Mouse (Mus musculus) thymus, postnatal 0 days (tissue): ENCODE measurements at regions not wholly inside any gene's neighbourhood (a gene's known extent, or its start where the extent isn't known, plus 50 kb on each side); places are given as distances from the start of the nearest gene placed in this dataset.

Source experiments
- DNase-seq: peaks from one replicate; pipeline ENCODE4 v3.0.0-alpha.2; 2015; ENCODE audit warnings: low spot score

DNA sequence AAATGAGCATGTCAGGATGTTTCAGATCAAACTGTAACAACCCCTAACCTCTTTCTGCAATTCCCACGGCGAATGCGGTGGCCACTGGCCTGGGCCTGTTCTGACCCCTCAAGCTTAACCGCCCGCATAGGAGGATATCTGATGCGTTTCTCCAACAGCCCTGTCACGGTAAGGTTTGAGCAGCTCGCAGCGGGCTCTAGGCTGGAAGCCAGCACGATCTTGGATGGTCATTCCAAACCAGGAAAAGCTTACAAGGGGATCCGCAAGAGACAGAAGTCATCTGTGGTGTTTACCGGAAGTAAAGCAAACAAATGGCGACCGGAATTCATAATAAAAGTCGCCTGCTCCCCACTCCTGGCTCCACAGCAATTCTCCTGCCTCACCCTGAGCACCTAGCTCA is 281.7 kb downstream of the Pdcd6ip start:
- DNase-seq = no peak

DNA sequence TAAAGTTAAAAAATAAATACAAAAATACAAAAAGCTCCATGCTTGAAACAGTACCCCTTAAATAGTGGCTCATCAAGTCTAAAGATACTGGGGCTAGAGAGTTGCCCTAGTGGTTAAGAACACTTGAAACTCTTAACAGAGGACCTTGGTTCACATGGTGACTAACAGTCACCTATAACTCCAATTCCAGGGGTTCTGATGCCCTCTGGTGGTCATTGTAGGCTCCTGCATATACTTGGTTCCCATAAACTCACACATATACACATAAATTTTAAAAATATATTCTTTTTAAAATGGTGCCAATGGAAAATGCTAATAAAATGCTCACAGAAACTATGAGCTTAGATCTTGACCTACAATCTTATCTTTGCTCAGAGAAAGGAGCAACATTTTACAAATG is 286.4 kb downstream of the Pdcd6ip start:
- no peak for DNase-seq

DNA sequence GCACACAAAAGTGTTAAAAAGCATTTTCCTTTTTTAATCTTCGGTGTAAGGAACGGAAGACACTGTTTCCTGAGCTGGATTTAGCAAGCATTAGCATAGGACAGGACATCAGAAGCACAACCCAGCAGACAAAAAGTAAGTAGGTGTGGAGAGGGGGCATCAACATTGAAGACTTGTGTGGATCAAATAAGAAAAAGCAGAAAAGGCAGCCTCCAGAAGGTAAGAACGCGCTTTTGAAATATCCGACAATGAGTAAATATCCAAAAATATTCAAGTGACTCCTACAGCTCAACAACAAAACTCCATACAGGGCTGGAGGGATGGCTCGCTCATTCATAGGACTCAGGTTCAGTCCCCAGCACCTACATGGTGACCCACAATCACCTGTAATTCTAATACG is 286.9 kb downstream of the Pdcd6ip start:
- no peak for DNase-seq

DNA sequence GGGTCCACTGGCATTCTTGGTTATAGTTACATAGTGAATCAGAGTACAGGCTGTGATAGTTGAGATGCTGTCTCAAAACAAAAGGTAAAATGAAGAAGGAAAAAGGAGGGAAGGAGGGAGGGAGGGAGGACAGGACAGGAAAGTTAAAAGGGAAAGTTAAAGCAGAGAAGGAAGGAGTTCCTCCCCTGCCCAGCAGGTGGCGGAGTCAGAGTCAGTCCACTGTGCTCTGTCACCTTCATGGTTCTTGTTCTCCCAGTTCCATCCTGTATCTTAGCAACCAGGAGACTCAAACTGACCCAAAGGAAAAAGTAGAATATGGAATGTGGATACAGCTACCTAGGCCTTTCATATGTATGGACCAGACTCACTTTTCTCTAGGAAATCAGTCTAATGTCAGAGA is 288.3 kb downstream of the Pdcd6ip start:
- no peak for DNase-seq

DNA sequence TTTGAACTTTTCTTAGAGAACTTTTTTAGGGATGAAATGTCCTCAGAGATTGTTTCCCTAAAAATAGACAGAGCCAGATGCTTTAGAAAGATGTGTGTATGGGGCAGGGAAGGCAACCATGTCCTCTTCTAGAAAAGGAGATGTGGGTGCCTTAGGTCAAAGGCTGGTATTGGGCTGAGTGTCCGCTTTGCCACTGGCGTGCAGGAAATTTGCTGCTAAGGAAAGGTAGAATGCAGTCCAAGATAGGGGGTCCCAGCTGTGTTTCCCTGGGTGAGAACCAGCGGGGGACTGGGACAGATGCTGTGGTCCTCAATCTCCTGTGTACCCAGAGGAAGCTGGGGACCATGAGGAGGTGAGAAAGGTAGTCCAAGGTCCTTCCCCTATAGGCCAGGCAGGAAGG is 291.0 kb downstream of the Pdcd6ip start:
- no peak for DNase-seq

DNA sequence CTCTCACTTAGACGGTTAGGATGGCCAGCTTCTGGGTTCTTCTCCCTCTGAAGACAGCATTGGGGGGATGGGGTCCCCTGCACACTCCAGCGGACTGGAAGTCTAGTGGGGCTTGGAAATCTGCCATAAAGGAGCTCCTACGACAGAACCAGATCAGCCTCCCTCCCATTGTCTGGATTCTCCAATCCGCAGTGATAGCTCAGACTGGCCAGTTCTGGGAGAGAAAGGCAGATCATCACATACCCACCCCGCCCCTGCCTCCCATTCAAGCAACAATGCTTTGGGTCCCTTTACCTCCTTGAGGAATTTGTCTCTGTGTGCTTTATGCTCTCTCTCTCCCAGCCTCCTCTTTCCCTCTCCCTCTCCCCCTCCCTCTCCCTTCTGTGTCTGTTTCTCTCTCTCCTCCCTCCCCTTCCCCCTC is 292.5 kb downstream of the Pdcd6ip start:
- DNase-seq = no peak

DNA sequence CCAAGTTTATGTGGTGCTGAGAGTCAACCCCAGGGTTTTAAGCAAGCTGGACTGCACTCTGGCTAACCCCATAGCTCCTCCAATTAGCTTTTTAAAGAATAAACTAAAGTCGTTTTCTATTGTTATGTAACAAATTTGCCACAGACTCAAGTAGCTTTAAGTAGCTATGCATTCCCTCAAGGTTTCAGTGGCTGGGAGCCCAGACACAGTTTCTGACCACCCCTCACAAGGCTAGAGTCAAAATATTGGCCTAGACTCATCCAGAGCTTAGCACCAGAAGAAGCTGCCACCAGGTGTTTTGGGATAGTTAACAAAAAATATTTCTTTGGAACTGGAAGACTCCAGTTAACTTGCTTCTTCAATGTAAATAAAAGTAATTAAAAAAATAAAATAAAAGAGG is 293.4 kb downstream of the Pdcd6ip start:
- DNase-seq = no peak

DNA sequence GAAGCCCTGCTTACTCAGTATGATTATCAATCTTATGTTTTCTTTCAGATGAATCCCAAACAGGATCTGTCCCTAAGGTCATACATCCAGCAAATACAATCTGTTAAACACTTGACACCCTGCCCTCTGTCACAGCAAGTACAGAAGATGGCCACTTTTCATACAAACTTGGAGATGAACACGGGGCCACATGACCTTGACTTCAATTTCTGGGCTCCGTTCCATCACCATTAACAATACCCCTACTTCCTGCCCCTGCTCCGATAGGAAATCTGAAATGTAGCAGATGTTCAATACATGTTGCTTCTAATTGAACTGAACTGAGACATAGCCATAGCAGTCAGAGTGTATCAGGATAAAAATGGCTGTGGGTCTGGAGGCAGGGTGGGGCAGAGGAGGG is 294.2 kb downstream of the Pdcd6ip start:
- no peak for DNase-seq

DNA sequence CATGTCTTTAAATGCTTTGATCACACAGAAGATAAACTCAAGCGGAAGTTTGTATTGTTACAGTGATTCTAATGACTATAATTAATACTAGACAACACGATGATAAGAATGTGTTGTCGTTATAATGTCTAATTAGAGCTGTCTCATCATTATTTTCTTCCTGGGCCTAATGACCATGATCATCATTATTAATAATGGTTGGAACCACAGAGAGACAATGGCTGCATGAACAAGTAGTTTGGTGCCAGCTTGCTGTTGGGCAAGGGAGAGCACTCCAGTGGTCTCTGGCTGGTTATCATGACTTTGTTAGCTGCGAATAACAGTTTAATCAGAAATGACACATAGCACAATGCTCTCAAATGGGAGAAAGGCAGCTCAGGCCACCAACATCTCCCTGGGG is 296.4 kb downstream of the Pdcd6ip start:
- DNase-seq = no peak

DNA sequence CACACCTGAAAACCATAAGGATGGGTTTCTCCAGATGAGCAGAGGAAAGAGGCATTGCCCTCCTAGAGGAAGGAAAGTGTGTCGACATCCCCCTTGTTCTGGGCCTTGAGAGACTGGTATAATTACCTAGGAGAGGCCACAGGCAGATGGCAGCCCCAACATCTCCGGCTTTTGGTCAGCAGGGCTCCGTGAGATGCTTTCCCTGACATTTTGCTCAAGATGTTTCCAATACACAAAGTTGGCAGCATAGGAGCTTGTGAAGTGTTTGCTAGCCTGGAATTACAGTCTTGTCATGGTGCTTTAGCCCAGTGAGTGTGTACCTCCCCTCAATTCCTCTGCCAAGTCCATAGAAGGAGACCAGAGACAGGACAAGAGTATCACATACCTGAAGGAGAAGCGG is 299.5 kb downstream of the Pdcd6ip start:
- DNase-seq = no peak

DNA sequence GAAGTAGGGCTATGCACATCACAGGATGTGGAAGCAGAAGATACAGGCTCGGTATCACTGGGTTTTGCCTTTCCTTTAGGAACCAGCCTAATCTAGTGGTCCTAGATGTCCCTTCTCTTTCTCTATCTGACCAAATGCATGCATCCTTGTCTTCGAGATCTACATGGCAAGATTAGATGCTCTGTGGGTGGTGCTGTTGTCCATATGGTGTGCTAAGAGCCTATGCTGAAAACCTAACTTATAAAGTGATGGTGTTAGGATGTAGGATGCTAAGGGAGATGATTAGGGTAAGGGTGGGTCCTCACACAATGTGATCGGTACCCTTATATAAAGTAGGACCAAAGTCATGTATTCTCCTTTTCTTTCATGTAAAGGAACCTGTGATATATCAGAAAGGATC is 313.7 kb downstream of the Pdcd6ip start:
- no peak for DNase-seq

DNA sequence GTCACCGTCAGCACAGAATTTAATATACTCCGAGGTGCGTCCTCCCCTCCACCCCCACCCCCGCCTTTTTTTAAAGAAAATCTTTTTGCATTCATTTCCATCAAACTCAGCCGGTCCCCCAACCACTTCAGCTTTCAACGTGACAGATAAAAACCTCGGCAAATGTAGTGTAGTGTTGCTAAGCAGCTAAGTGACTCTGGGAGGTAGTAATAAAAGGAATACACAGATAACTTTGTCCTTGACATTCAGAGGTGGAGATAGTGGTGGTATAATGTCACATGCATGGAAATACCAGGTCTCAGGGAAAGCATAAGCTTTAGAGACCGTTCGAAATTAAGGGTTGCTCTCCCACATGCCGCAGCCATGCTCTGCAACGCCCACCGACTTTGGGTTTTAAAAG is 320.7 kb downstream of the Pdcd6ip start:
- no peak for DNase-seq

DNA sequence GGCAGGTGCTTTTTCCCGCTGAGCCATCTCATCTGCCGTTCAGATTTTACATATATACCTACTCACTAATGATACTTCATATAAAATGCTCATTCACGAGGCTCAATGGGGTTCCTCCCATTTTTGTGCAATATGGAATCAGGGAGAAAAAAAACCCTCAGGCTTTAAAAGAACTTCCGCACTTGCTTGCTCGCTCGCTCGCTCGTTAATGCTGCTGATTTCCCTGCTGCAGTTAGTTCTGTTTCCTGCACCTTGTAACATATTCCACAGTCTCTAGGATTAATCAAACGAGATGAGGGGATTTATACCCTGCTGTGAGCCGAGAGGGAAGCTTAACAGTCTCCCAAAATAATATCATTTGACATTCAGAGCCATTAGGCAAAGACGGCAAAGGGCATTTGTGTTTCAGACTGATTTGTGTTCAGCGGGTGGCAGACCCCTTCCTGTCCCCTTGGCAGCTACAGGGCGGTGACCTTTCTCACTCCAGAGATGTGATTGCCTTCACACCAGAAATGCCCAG is 326.4 kb downstream of the Pdcd6ip start:
- no peak for DNase-seq

DNA sequence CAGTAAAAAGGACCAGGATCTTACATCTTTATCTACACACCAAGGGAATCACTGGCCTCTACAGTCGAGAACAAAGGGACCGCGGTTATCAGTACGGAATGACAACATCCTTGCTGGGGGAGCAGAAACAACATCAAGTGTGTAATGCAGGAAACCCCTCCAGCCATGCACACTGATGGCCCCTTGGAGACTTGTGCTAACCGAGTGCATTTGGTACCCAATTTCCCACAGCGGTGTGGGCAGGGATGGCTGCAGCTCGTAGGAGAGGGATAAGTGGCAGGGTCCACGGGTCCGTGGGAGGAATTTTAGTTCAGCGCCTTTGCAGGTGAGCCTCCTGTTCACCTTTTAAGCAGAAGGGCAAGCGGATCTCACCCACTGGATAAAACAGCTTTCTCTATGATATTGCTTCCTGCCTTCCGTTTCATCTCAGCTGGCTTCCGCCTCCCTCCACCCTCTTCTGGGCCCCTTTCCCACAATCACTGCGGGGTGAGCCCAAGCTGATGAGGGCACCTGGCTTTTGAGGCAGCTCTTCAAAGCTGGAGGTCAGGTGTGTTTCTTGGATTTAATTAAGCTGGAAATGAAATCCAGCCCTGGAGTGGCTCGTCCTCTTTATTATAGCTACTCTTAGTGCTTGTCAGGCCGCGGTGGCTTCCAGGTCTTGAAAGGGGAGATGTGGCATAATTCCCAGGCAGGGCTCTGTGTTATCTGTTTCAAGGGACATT is 327.5 kb downstream of the Pdcd6ip start:
- no peak for DNase-seq

DNA sequence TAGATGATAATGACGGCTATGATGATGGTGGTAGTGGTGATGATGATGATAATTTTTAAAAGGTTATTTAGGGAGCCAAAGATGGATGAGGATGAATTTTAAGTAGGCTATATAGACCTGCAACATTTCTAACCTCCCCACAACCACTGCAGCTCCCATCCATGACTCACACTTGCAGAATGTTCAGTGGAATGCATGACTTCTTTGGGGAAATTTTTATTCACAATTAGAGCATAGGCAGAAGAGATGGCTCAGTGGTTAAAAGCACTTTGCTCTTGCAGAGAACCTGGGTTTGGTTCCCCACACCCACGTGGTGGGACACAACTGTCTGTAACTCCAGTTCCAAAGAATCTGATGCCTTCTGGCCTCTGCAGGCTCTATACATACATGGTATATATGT is 329.5 kb downstream of the Pdcd6ip start:
- no peak for DNase-seq

DNA sequence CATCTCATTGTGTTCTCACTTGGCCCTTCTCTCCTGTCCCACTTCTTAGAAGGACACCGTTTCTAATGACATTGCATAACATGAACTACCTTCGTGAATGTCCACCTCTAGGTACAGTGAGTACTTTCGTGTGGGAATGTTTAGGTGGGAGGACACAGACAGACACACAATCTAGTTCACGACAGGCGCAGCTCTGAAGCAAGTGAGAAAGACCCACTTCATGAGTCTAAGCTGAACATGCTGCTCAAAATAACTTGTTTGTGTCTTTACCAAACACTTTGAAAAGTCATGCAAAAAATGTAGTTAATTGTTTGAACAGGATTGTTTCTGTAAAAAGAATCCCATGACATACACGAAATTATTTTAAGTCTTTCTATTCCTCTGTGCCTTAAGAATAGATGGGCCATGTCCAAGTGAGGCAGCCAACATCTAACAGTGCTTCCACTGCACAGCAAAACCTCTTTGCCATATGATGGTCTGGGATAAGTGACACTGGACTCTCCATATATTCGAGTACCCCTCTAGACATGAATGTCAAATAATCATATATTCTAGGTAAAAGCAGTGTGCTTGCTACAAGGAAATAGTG is 336.2 kb downstream of the Pdcd6ip start:
- no peak for DNase-seq

DNA sequence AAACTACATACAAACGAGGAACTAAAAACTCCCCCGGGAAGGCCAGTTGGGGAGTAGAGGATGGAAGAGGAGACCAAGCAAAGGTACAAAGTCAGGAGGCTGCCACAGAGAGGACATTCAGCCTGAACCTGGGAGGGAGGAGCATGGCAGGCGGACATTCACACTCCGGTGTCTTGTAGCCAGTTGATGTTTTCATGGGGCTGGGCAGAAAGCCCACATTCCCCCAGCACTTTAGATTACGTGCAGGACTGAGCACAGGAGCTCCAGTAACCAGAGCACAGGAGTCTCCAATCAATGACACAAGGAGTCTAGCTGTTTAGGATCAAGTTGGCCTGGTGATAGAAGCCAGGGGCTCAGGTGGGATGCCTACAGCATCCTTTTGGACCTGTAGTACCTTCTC is 360.1 kb downstream of the Pdcd6ip start:
- DNase-seq = no peak

DNA sequence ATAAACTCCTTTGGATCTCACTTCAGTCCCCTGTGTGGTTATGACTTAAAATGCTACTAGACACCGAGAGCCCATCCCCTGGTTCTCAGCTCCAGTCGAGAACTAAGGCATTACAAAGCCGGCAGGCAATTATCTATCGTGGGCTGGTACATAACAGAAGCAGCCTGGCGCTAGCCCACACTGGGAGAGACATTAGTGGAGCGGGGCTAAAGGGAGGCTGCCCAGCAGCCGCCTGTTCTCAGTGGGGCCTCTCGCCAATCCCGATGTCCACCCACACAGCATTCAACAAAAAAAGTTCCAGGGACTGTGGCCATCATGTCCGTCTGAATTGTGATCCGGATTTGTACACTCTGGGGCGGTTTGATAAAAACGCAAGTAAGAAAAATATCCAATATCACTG is 361.5 kb downstream of the Pdcd6ip start:
- DNase-seq = no peak

DNA sequence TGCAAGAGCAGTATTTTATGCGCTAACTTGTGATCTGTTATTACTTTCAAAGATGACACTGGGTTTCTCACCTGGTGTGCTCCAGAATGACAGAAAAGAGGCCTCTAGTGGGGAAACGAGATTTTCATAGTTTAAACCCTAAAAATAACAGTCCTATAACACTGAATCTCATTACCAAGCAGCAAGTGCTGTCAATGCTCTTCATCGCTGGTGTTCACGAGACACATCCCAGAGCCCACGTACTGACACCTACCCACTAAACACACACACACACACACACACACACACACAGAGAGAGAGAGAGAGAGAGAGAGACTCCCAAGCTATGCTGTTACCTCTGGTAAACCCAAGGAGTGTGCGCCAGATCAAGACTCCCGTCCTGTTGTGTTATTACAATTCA is 365.9 kb downstream of the Pdcd6ip start:
- no peak for DNase-seq

DNA sequence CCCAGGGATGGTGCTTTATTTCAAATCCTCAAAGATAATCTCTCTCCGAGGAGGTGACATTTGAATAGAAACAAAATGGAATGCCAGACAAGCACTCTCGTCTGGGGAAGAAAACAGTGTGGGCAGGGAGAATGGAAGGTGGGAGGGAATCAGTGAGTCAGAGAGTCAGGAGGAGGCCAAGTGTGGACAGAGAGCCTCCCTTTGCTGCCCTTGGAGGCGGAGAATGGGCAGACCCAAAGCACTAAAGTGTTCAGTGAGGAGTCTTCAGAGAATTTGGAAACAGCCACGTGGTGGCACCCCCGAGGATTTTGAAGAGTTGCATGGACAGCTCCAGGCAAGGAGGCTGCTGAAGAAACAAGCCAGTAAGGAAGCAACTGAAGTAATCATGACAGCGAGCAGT is 367.2 kb downstream of the Pdcd6ip start:
- DNase-seq = no peak

DNA sequence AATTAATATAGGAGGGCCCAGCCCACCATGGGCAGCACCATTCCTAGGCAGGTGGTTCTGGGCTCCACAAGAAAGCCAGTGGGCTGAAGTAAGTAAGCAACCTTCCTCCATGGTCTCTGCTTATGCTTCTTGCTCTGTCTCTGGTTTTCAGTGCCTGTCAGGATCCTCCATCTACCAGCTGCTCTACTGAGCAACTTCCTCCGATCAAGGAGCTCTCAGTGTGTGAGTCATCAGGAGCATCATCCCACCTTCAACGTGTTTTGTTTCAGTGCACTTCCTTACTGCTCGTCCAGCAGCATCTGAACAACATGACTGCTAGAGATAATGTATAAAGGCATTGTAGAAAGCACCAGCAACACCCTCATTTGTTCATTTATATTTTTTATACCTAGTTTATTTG is 368.0 kb downstream of the Pdcd6ip start:
- no peak for DNase-seq

DNA sequence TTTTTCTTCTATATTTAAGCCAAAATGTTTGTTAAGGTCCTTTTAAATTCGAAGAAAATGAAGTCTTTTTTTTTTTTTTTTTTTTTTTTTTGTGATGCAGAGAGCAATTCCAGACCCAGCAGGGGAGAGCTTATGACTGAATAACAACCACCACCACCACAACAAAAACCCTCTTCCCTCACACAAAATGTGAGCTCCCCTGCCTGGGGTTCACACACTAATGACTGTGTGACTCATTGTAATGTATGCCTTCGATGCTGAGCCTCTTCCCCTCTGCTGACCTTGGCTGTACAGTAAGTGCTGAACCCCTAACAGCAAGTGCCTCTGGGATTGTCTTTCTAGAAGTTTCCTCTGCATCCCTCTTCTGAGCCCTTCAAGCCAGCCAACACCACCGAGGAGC is 383.6 kb downstream of the Pdcd6ip start:
- no peak for DNase-seq
